Mouse (Mus musculus): ENCODE data around the gene Vps45.

DNA sequence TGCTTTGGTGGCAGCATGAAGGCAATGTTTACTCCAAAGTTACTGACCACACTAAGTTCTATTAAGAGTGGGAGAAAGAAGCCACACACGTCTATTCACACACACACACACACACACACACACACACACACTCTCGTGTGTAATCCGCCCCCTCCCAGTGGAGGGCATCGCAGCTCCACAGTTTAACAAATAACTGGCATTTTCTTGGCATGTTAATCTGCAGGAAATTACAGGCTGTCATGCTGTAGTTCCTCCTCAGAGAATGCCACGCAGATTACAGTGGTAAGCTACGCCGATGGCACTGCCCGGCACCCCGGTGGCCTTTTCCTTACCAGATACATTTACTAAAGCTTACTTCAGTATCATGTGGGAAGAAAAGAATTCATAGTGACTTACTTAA is 80.0 kb downstream of the Vps45 start:
- no peak for TF ChIP-seq CTCF (IDR thresholded peaks at IDR 0.05; ENCODE audit: low read depth, low read length)
- TF ChIP-seq POLR2A (IDR thresholded peaks at IDR 0.05; ENCODE audit: extremely low read depth, insufficient read depth, low read length), result no peak
